ENCODE assay signal across 16 mouse cellular contexts in the genomic region with DNA sequence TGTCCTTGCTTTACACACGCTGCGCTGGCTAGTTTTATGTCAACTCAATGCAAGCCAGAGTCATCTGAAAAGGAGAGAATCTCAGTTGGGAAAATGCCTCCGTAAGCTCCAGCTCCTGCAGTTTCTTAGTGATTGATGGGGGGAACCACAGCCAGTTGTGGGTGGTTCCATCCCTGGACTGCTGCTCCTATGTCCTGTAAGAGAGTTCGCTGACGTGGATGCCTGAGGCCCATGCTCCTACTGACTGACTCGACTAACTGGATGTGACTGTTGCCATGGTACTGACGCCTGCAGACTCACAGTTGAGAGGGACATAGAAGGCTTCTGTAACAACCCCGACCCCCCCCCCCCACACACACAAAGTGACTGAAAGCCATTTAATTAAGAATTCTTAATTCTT. TPM values are rescaled to one million over a fixed set of nuclear protein-coding genes. Genes with fewer than 3 reads are reported as not detected.
DNase-seq lines count a peak whose midpoint lies in the region; ATAC-seq and TF ChIP-seq lines count a peak whose summit lies in the region.
"Had no signal": no experiment of that assay in that cellular context is flagged by ENCODE, and none has a peak within 500 bp of the region (broad histone marks: within the 10 kb centered on the region; RNA-seq: fewer than 3 reads in every experiment).

No protein-coding gene starts in this region.

- peak; percentile 32 to 79 for DNase-seq in kidney, postnatal 25 days
- no peak for DNase-seq in heart, adult 18-20 months
- DNase-seq: cerebellum, adult 11 months; gastrocnemius, postnatal 14 days had no signal

- H3K9me3 ChIP-seq in hindbrain, embryonic 16.5 days (ENCODE audit: control insufficient read depth, low read length), result no peaks in the 10 kb centered on the region
- H3K9me3 ChIP-seq in hindbrain, embryonic 12.5 days (replicated peaks), result no peaks in the 10 kb centered on the region
- H3K9me3 ChIP-seq in E14TG2a.4 (ENCODE audit: low read length), result no peaks in the 10 kb centered on the region
- H3K9me3 ChIP-seq in forebrain, embryonic 12.5 days, result no peaks in the 10 kb centered on the region
- H3K9me3 ChIP-seq: embryonic facial prominence, embryonic 15.5 days; forebrain, embryonic 10.5 days; hindbrain, embryonic 13.5 days; limb, embryonic 15.5 days; midbrain, embryonic 10.5 days had no signal

- no peaks in the 10 kb centered on the region; the same call in 1 of the 2 replicates for H3K4me1 ChIP-seq in hindbrain, embryonic 16.5 days (ENCODE audit: control insufficient read depth, insufficient read depth, low read depth, low read length)
- H3K4me1 ChIP-seq in hindbrain, embryonic 12.5 days, result peaks cover 12% of the 10 kb centered on the region
- peaks cover 95% of the 10 kb centered on the region for H3K4me1 ChIP-seq in E14TG2a.4 (replicated peaks; ENCODE audit: low read depth, low read length)
- peaks cover 42% of the 10 kb centered on the region for H3K4me1 ChIP-seq in brown adipose tissue, adult 24 weeks (ENCODE audit: control insufficient read depth, insufficient read depth, insufficient read length, low read length)
- H3K4me1 ChIP-seq in forebrain, embryonic 12.5 days, result no peaks in the 10 kb centered on the region
- H3K4me1 ChIP-seq: forebrain, embryonic 10.5 days; midbrain, embryonic 10.5 days had no signal

- no peak overlapping the region for H3K4me2 ChIP-seq in hindbrain, embryonic 16.5 days (ENCODE audit: low read length)
- H3K4me2 ChIP-seq in hindbrain, embryonic 12.5 days (replicated peaks), result no peak overlapping the region
- no peak overlapping the region for H3K4me2 ChIP-seq in forebrain, embryonic 12.5 days
- H3K4me2 ChIP-seq: embryonic facial prominence, embryonic 15.5 days; hindbrain, embryonic 13.5 days; limb, embryonic 15.5 days had no signal

- peak; percentile 40; the same call in 1 of the 2 replicates for ATAC-seq in hindbrain, embryonic 16.5 days
- ATAC-seq in hindbrain, embryonic 12.5 days (ENCODE audit: low FRiP score), result no peak
- ATAC-seq in forebrain, embryonic 12.5 days (ENCODE audit: low FRiP score), result no peak
- ATAC-seq: intestine, postnatal 0 days had no signal

- no peak overlapping the region for H3K27ac ChIP-seq in hindbrain, embryonic 16.5 days (ENCODE audit: low read depth, low read length)
- no peak overlapping the region for H3K27ac ChIP-seq in hindbrain, embryonic 12.5 days
- H3K27ac ChIP-seq in brown adipose tissue, adult 24 weeks (replicated peaks; ENCODE audit: low read depth, low read length), result peak overlapping the region; percentile 25; the same call in 1 of the 2 replicates
- no peak overlapping the region for H3K27ac ChIP-seq in forebrain, embryonic 12.5 days
- H3K27ac ChIP-seq: embryonic facial prominence, embryonic 15.5 days; forebrain, embryonic 10.5 days; hindbrain, embryonic 13.5 days; limb, embryonic 15.5 days; midbrain, embryonic 10.5 days had no signal

- TF ChIP-seq CTCF in E14TG2a.4 (conservative IDR thresholded peaks at IDR 0.05; ENCODE audit: low read length), result no peak

- peaks cover 15% of the 10 kb centered on the region for H3K36me3 ChIP-seq in hindbrain, embryonic 16.5 days (ENCODE audit: control insufficient read depth, insufficient read depth, low read length)
- H3K36me3 ChIP-seq in hindbrain, embryonic 12.5 days, result peaks cover 30% of the 10 kb centered on the region
- H3K36me3 ChIP-seq in E14TG2a.4 (ENCODE audit: insufficient read depth, low read length), result peaks cover 99% of the 10 kb centered on the region
- peaks cover 44% of the 10 kb centered on the region for H3K36me3 ChIP-seq in forebrain, embryonic 12.5 days (replicated peaks)

- WGBS in hindbrain, embryonic 16.5 days, result 46% methylated on average over 8 of the region's 8 CpGs
- 57% methylated on average over 8 of the region's 8 CpGs for WGBS in hindbrain, embryonic 12.5 days
- WGBS in forebrain, embryonic 12.5 days, result 77% methylated on average over 8 of the region's 8 CpGs

- H3K27me3 ChIP-seq in hindbrain, embryonic 16.5 days (replicated peaks; ENCODE audit: control insufficient read depth, insufficient read depth, low read length), result no peaks in the 10 kb centered on the region
- H3K27me3 ChIP-seq in hindbrain, embryonic 12.5 days, result no peaks in the 10 kb centered on the region
- H3K27me3 ChIP-seq in E14TG2a.4 (ENCODE audit: insufficient read depth, low read length), result no peaks in the 10 kb centered on the region
- no peaks in the 10 kb centered on the region for H3K27me3 ChIP-seq in forebrain, embryonic 12.5 days
- H3K27me3 ChIP-seq: embryonic facial prominence, embryonic 15.5 days; hindbrain, embryonic 13.5 days; limb, embryonic 15.5 days had no signal

- no peak overlapping the region for H3K4me3 ChIP-seq in hindbrain, embryonic 16.5 days (ENCODE audit: low read length)
- H3K4me3 ChIP-seq in hindbrain, embryonic 12.5 days, result no peak overlapping the region
- 0 out of 2 replicates have a peak overlapping the region, but pooled peaks have one; percentile 3 for H3K4me3 ChIP-seq in E14TG2a.4 (replicated peaks; ENCODE audit: low read length)
- no peak overlapping the region for H3K4me3 ChIP-seq in brown adipose tissue, adult 24 weeks (ENCODE audit: insufficient read depth, low read depth, low read length)
- no peak overlapping the region for H3K4me3 ChIP-seq in forebrain, embryonic 12.5 days (replicated peaks)
- H3K4me3 ChIP-seq: embryonic facial prominence, embryonic 15.5 days; forebrain, embryonic 10.5 days; hindbrain, embryonic 13.5 days; limb, embryonic 15.5 days; midbrain, embryonic 10.5 days; myocyte had no signal

- H3K9ac ChIP-seq in hindbrain, embryonic 16.5 days (ENCODE audit: low read depth, low read length), result no peak overlapping the region
- no peak overlapping the region for H3K9ac ChIP-seq in hindbrain, embryonic 12.5 days
- H3K9ac ChIP-seq in forebrain, embryonic 12.5 days, result no peak overlapping the region
- H3K9ac ChIP-seq: embryonic facial prominence, embryonic 15.5 days; hindbrain, embryonic 13.5 days; limb, embryonic 15.5 days had no signal

RNA-seq across cellular contexts. Expression of a gene that starts 11.2 kb away (rescaled TPM):
- 58.9 and 62.1 TPM in 2 replicates for polyA plus RNA-seq in hindbrain, embryonic 16.5 days (2015; fragmentation: Nextera tagmentation; extraction: Ambion mirVana)
- polyA plus RNA-seq in hindbrain, embryonic 12.5 days (2016; fragmentation: Nextera tagmentation; extraction: Ambion mirVana), result 41.5 and 46.5 TPM in 2 replicates
- polyA plus RNA-seq in brown adipose tissue, adult 24 weeks (2012; ENCODE audit: insufficient read depth, insufficient read length, missing spikeins), result 60.2 and 63.5 TPM in 2 replicates
- 49.6 and 52.1 TPM in 2 replicates for polyA plus RNA-seq in forebrain, embryonic 12.5 days (2016; fragmentation: Nextera tagmentation; extraction: Ambion mirVana)
- 10 to 100 TPM; 28.9 to 29.6 TPM for total RNA-seq in heart, adult 18-20 months (2021)

RNA-seq across cellular contexts. Expression of a gene that starts 37.5 kb away (rescaled TPM):
- polyA plus RNA-seq in hindbrain, embryonic 16.5 days (2015; fragmentation: Nextera tagmentation; extraction: Ambion mirVana), result 36.9 and 39.3 TPM in 2 replicates
- 25.6 and 30.4 TPM in 2 replicates for polyA plus RNA-seq in hindbrain, embryonic 12.5 days (2016; fragmentation: Nextera tagmentation; extraction: Ambion mirVana)
- 82.8 and 88.3 TPM in 2 replicates for polyA plus RNA-seq in brown adipose tissue, adult 24 weeks (2012; ENCODE audit: insufficient read depth, insufficient read length, missing spikeins)
- polyA plus RNA-seq in forebrain, embryonic 12.5 days (2016; fragmentation: Nextera tagmentation; extraction: Ambion mirVana), result 23.5 and 27.2 TPM in 2 replicates
- total RNA-seq in heart, adult 18-20 months (2021), result 10 to 100 TPM; 24.3 TPM

RNA-seq across cellular contexts. Expression of a gene that starts 46.6 kb away (rescaled TPM):
- polyA plus RNA-seq in hindbrain, embryonic 16.5 days (2015; fragmentation: Nextera tagmentation; extraction: Ambion mirVana), result 24.5 and 28.0 TPM in 2 replicates
- polyA plus RNA-seq in hindbrain, embryonic 12.5 days (2016; fragmentation: Nextera tagmentation; extraction: Ambion mirVana), result 26.7 and 28.3 TPM in 2 replicates
- polyA plus RNA-seq in brown adipose tissue, adult 24 weeks (2012; ENCODE audit: insufficient read depth, insufficient read length, missing spikeins), result 8.6 and 11.2 TPM in 2 replicates
- polyA plus RNA-seq in forebrain, embryonic 12.5 days (2016; fragmentation: Nextera tagmentation; extraction: Ambion mirVana), result 24.1 and 29.9 TPM in 2 replicates
- total RNA-seq in heart, adult 18-20 months (2021), result 10 to 100 TPM in 1 of 2 experiments, 1 to 10 TPM in 1; 9.9 to 12.4 TPM

RNA-seq across cellular contexts. Expression of a gene that starts 56.4 kb away (rescaled TPM):
- 7.4 and 10.2 TPM in 2 replicates for polyA plus RNA-seq in hindbrain, embryonic 16.5 days (2015; fragmentation: Nextera tagmentation; extraction: Ambion mirVana)
- polyA plus RNA-seq in hindbrain, embryonic 12.5 days (2016; fragmentation: Nextera tagmentation; extraction: Ambion mirVana), result 23.2 and 28.1 TPM in 2 replicates
- polyA plus RNA-seq in brown adipose tissue, adult 24 weeks (2012; ENCODE audit: insufficient read depth, insufficient read length, missing spikeins), result 18.0 and 28.1 TPM in 2 replicates
- 49.9 and 52.6 TPM in 2 replicates for polyA plus RNA-seq in forebrain, embryonic 12.5 days (2016; fragmentation: Nextera tagmentation; extraction: Ambion mirVana)
- 10 to 100 TPM; 11.9 to 13.5 TPM for total RNA-seq in heart, adult 18-20 months (2021)

Comparison
In these comparisons a context has a peak if more than half of its experiments do, and no peak if none do; other contexts are left out.
1. DNase-seq: peak in kidney, postnatal 25 days (2 of 2); none in heart, adult 18-20 months (0 of 2).